Comparison of ENCODE assay signal across 14 mouse cellular contexts in genomic region chr5:21046150-21047048, GRCm38 (mm10). TPM values are rescaled to one million over a fixed set of nuclear protein-coding genes. Genes with fewer than 3 reads are reported as not detected.
DNase-seq lines count a peak whose midpoint lies in the region; ATAC-seq and TF ChIP-seq lines count a peak whose summit lies in the region.
"Had no signal": no experiment of that assay in that cellular context is flagged by ENCODE, and none has a peak within 500 bp of the region (broad histone marks: within the 10 kb centered on the region; RNA-seq: fewer than 3 reads in every experiment).

No protein-coding gene starts in this region.

- no peak overlapping the region for H3K4me3 ChIP-seq in kidney, embryonic 15.5 days (replicated peaks)
- no peak overlapping the region for H3K4me3 ChIP-seq in kidney, embryonic 16.5 days (ENCODE audit: low read length)
- H3K4me3 ChIP-seq in liver, postnatal 0 days (ENCODE audit: low read depth, low read length), result no peak overlapping the region
- H3K4me3 ChIP-seq in left cerebral cortex, adult 2 months, result no peak overlapping the region
- H3K4me3 ChIP-seq: lung, embryonic 15.5 days; stomach, embryonic 15.5 days had no signal

- 85% methylated on average over 7 of the region's 7 CpGs for WGBS in kidney, embryonic 15.5 days
- 78% methylated on average over 7 of the region's 7 CpGs for WGBS in kidney, embryonic 16.5 days
- WGBS in liver, postnatal 0 days (ENCODE audit: insufficient replicate concordance), result 28% methylated on average over 7 of the region's 7 CpGs

- no peak for TF ChIP-seq CTCF in liver, postnatal 0 days (IDR thresholded peaks at IDR 0.05; ENCODE audit: low read depth)
- TF ChIP-seq CTCF in left cerebral cortex, adult 2 months (IDR thresholded peaks at IDR 0.05), result no peak

- 0 out of 2 replicates have a peak overlapping the region, but pooled peaks have one; percentile 13 for H3K27ac ChIP-seq in kidney, embryonic 15.5 days
- no peak overlapping the region for H3K27ac ChIP-seq in kidney, embryonic 16.5 days (ENCODE audit: low read length)
- H3K27ac ChIP-seq in liver, postnatal 0 days (ENCODE audit: low read depth), result peak overlapping the region; percentile 46
- H3K27ac ChIP-seq in left cerebral cortex, adult 2 months, result no peak overlapping the region
- H3K27ac ChIP-seq: lung, embryonic 15.5 days; stomach, embryonic 15.5 days had no signal

- H3K4me1 ChIP-seq in kidney, embryonic 15.5 days, result peaks cover 16% of the 10 kb centered on the region
- no peaks in the 10 kb centered on the region for H3K4me1 ChIP-seq in kidney, embryonic 16.5 days (ENCODE audit: insufficient read depth, low read length)
- H3K4me1 ChIP-seq in liver, postnatal 0 days (ENCODE audit: insufficient read depth), result peaks cover 31% of the 10 kb centered on the region
- H3K4me1 ChIP-seq: stomach, embryonic 15.5 days had no signal

- DNase-seq in CD4-positive, CD25-positive, alpha-beta regulatory T cell, adult 2 months (ENCODE audit: low read depth, low spot score), result peak; percentile 21
- peak; percentile 25 for DNase-seq in c-Kit-positive CD71-positive TER-119-negative erythroid progenitor cells, embryonic 14.5 days (ENCODE audit: low read depth)
- DNase-seq in liver, postnatal 0 days, result no peak
- no peak for DNase-seq in MN1 (ENCODE audit: low spot score)
- DNase-seq in left cerebral cortex, adult 2 months (ENCODE audit: extremely low spot score in 1 of 2, low spot score in 2 of 2), result no peak
- DNase-seq: adrenal gland, postnatal 36 days; cerebellum, adult 11-12 months; kidney, adult 9 months; retina, postnatal 1 day had no signal

- H3K9me3 ChIP-seq in kidney, embryonic 15.5 days (replicated peaks), result no peaks in the 10 kb centered on the region
- no peaks in the 10 kb centered on the region for H3K9me3 ChIP-seq in kidney, embryonic 16.5 days (ENCODE audit: low read length)
- no peaks in the 10 kb centered on the region for H3K9me3 ChIP-seq in liver, postnatal 0 days (ENCODE audit: low read length)
- H3K9me3 ChIP-seq: lung, embryonic 15.5 days; stomach, embryonic 15.5 days had no signal

- ATAC-seq in kidney, embryonic 15.5 days (replicated peaks; ENCODE audit: low FRiP score), result no peak
- no peak for ATAC-seq in kidney, embryonic 16.5 days (ENCODE audit: low FRiP score, low TSS enrichment)
- ATAC-seq in liver, postnatal 0 days, result no peak
- ATAC-seq: activated CD4-positive, CD25-positive, alpha-beta regulatory T cell, adult 4 months had no signal

- no peak for TF ChIP-seq EP300 in liver, postnatal 0 days (IDR thresholded peaks at IDR 0.05; ENCODE audit: low read depth)

- no peak overlapping the region for H3K9ac ChIP-seq in kidney, embryonic 15.5 days
- no peak overlapping the region for H3K9ac ChIP-seq in kidney, embryonic 16.5 days (replicated peaks; ENCODE audit: low read length)
- H3K9ac ChIP-seq in liver, postnatal 0 days (replicated peaks), result no peak overlapping the region
- H3K9ac ChIP-seq: lung, embryonic 15.5 days; stomach, embryonic 15.5 days had no signal

- no peak overlapping the region for H3K4me2 ChIP-seq in kidney, embryonic 15.5 days
- H3K4me2 ChIP-seq in kidney, embryonic 16.5 days (replicated peaks; ENCODE audit: low read depth, low read length), result no peak overlapping the region
- peak overlapping the region; percentile 27 for H3K4me2 ChIP-seq in liver, postnatal 0 days (ENCODE audit: low read depth, low read length)
- H3K4me2 ChIP-seq: lung, embryonic 15.5 days; stomach, embryonic 15.5 days had no signal

- H3K36me3 ChIP-seq in kidney, embryonic 15.5 days, result no peaks in the 10 kb centered on the region
- H3K36me3 ChIP-seq in kidney, embryonic 16.5 days (ENCODE audit: insufficient read depth, low read length), result no peaks in the 10 kb centered on the region
- H3K36me3 ChIP-seq in liver, postnatal 0 days (replicated peaks; ENCODE audit: insufficient read depth, low read length), result no peaks in the 10 kb centered on the region
- H3K36me3 ChIP-seq: lung, embryonic 15.5 days; stomach, embryonic 15.5 days had no signal

- H3K27me3 ChIP-seq in kidney, embryonic 15.5 days, result no peaks in the 10 kb centered on the region
- H3K27me3 ChIP-seq in kidney, embryonic 16.5 days (ENCODE audit: insufficient read depth, low read length), result no peaks in the 10 kb centered on the region
- no peaks in the 10 kb centered on the region for H3K27me3 ChIP-seq in liver, postnatal 0 days (ENCODE audit: insufficient read depth, low read length)
- H3K27me3 ChIP-seq: lung, embryonic 15.5 days; stomach, embryonic 15.5 days had no signal

- intact Hi-C loops in left cerebral cortex, adult 2 months (cut with DNase I), result no loop called here

RNA-seq across cellular contexts. Expression of gene Ptpn12, which starts 9.3 kb away (rescaled TPM):
- 24.9 and 25.2 TPM in 2 replicates for polyA plus RNA-seq in kidney, embryonic 15.5 days (2015; fragmentation: Nextera tagmentation; extraction: Ambion mirVana)
- 23.0 and 25.1 TPM in 2 replicates for polyA plus RNA-seq in kidney, embryonic 16.5 days (2015; fragmentation: Nextera tagmentation; extraction: Ambion mirVana)
- polyA plus RNA-seq in liver, postnatal 0 days (2015; fragmentation: Nextera tagmentation; extraction: Ambion mirVana), result 11.3 and 12.5 TPM in 2 replicates
- 10 to 100 TPM; 40.4 to 42.2 TPM for total RNA-seq in left cerebral cortex, adult 2 months (2021)

Comparison
In these comparisons a context has a peak if more than half of its experiments do, and no peak if none do; other contexts are left out.
1. H3K27ac ChIP-seq: peak in kidney, embryonic 15.5 days (single experiment) and liver, postnatal 0 days (single experiment); none in kidney, embryonic 16.5 days (single experiment) and left cerebral cortex, adult 2 months (single experiment).
2. DNase-seq: peak in CD4-positive, CD25-positive, alpha-beta regulatory T cell, adult 2 months (single experiment) and c-Kit-positive CD71-positive TER-119-negative erythroid progenitor cells, embryonic 14.5 days (single experiment); none in liver, postnatal 0 days (single experiment), MN1 (single experiment) and left cerebral cortex, adult 2 months (0 of 2).